Mouse (Mus musculus): ENCODE data around the gene Slc44a5. TPM values are rescaled to one million over a fixed set of nuclear protein-coding genes. Genes with fewer than 3 reads are reported as not detected.
A peak's percentile ranks its signal among the peaks of the same experiment; 100 is the strongest.

The Slc44a5 gene
- polyA plus RNA-seq, 1 experiment from 2014 or later: 9.3 TPM

- 30% methylated on average over 12 of the region's 12 CpGs for WGBS
- no peaks in the 10 kb centered on the region for H3K27me3 ChIP-seq (ENCODE audit: control insufficient read depth, insufficient read depth, low read depth, low read length)
- no peaks in the 10 kb centered on the region for H3K36me3 ChIP-seq (ENCODE audit: control insufficient read depth, insufficient read depth, low read length)
- H3K9me3 ChIP-seq (replicated peaks; ENCODE audit: control insufficient read depth, low read length, poor library complexity, severe bottlenecking): no peaks in the 10 kb centered on the region
- peak overlapping the region; percentile 51 for H3K4me3 ChIP-seq (ENCODE audit: low read depth, low read length)
- no peak for ATAC-seq
- no peak overlapping the region for H3K27ac ChIP-seq (ENCODE audit: low read length)
- H3K9ac ChIP-seq (ENCODE audit: low read depth, low read length): no peak overlapping the region
- H3K4me1 ChIP-seq (ENCODE audit: control insufficient read depth, insufficient read depth, low read length): peaks cover 5% of the 10 kb centered on the region; the same call in 1 of the 2 replicates
- H3K4me2 ChIP-seq (ENCODE audit: low read length): peak overlapping the region; percentile 83
These were observed 30.1 kb upstream of the Slc44a5 start for GRCm38 (mm10) chr3:153943003-153943640.

- H3K9ac ChIP-seq (ENCODE audit: low read depth, low read length): peak overlapping the region; percentile 67
- no peaks in the 10 kb centered on the region for H3K36me3 ChIP-seq (ENCODE audit: control insufficient read depth, insufficient read depth, low read length)
- peak; percentile 72 for ATAC-seq
- 0% methylated on average over 19 of the region's 19 CpGs for WGBS
- H3K27ac ChIP-seq (ENCODE audit: low read length): peak overlapping the region; percentile 77
- H3K9me3 ChIP-seq (replicated peaks; ENCODE audit: control insufficient read depth, low read length, poor library complexity, severe bottlenecking): no peaks in the 10 kb centered on the region
- H3K4me1 ChIP-seq (ENCODE audit: control insufficient read depth, insufficient read depth, low read length): peaks cover 5% of the 10 kb centered on the region; the same call in 1 of the 2 replicates
- peak overlapping the region; percentile 83 for H3K4me2 ChIP-seq (ENCODE audit: low read length)
- no peaks in the 10 kb centered on the region for H3K27me3 ChIP-seq (ENCODE audit: control insufficient read depth, insufficient read depth, low read depth, low read length)
- peak overlapping the region; percentile 51 for H3K4me3 ChIP-seq (ENCODE audit: low read depth, low read length)
These were observed 29.3 kb upstream of the Slc44a5 start for GRCm38 (mm10) chr3:153943901-153944334.

GRCm38 (mm10) chr3:153944335-153944990 is 28.8 kb upstream of the Slc44a5 start, which contains the start of gene Acadm:
Acadm (minus strand) TSS chr3:153944632.
- H3K9ac ChIP-seq (ENCODE audit: low read depth, low read length): peak within 1 kb of the TSS; percentile 67
- WGBS: under 1% methylated on average over 41 of the region's 41 CpGs

GRCm38 (mm10) chr3:153947271-153947670 is 26.0 kb upstream of the Slc44a5 start:
- no peak for ATAC-seq
- H3K9ac ChIP-seq (ENCODE audit: low read depth, low read length): no peak overlapping the region

More at GRCm38 (mm10) chr3:153944335-153944990, 28.8 kb upstream of the Slc44a5 start, which contains the start of gene Acadm:
- peak within 1 kb of the TSS; percentile 51 for H3K4me3 ChIP-seq (ENCODE audit: low read depth, low read length)
- no peaks in the 10 kb centered on the region for H3K36me3 ChIP-seq (ENCODE audit: control insufficient read depth, insufficient read depth, low read length)
- H3K4me1 ChIP-seq (ENCODE audit: control insufficient read depth, insufficient read depth, low read length): peaks cover 5% of the 10 kb centered on the region; the same call in 1 of the 2 replicates
- H3K27ac ChIP-seq (ENCODE audit: low read length): peak within 1 kb of the TSS; percentile 77
- H3K9me3 ChIP-seq (replicated peaks; ENCODE audit: control insufficient read depth, low read length, poor library complexity, severe bottlenecking): no peaks in the 10 kb centered on the region
- H3K27me3 ChIP-seq (ENCODE audit: control insufficient read depth, insufficient read depth, low read depth, low read length): no peaks in the 10 kb centered on the region
- H3K4me2 ChIP-seq (ENCODE audit: low read length): peak within 1 kb of the TSS; percentile 83
- ATAC-seq: peak; percentile 95

GRCm38 (mm10) chr3:153948176-153948575 is 25.1 kb upstream of the Slc44a5 start:
- no peak overlapping the region for H3K4me3 ChIP-seq (ENCODE audit: low read depth, low read length)
- no peak overlapping the region for H3K27ac ChIP-seq (ENCODE audit: low read length)
- no peaks in the 10 kb centered on the region for H3K9me3 ChIP-seq (replicated peaks; ENCODE audit: control insufficient read depth, low read length, poor library complexity, severe bottlenecking)
- no peak overlapping the region for H3K4me2 ChIP-seq (ENCODE audit: low read length)
- H3K36me3 ChIP-seq (ENCODE audit: control insufficient read depth, insufficient read depth, low read length): no peaks in the 10 kb centered on the region
- H3K27me3 ChIP-seq (ENCODE audit: control insufficient read depth, insufficient read depth, low read depth, low read length): no peaks in the 10 kb centered on the region
- 0 out of 2 replicates have a peak, but pooled peaks cover under 1% of the 10 kb centered on the region for H3K4me1 ChIP-seq (ENCODE audit: control insufficient read depth, insufficient read depth, low read length)
- ATAC-seq: no peak
- H3K9ac ChIP-seq (ENCODE audit: low read depth, low read length): no peak overlapping the region
- 78% methylated on average over 2 of the region's 2 CpGs for WGBS

More at GRCm38 (mm10) chr3:153947271-153947670, 26.0 kb upstream of the Slc44a5 start:
- Histone ChIP-seq H3K36me3 (ENCODE audit: control insufficient read depth, insufficient read depth, low read length) (no peaks in the 10 kb centered on the region), H3K4me1 (ENCODE audit: control insufficient read depth, insufficient read depth, low read length) (peaks cover 5% of the 10 kb centered on the region; the same call in 1 of the 2 replicates), H3K4me3 (ENCODE audit: low read depth, low read length) (no peak overlapping the region), H3K9me3 (replicated peaks; ENCODE audit: control insufficient read depth, low read length, poor library complexity, severe bottlenecking) (no peaks in the 10 kb centered on the region), H3K27ac (ENCODE audit: low read length) (no peak overlapping the region), H3K4me2 (ENCODE audit: low read length) (no peak overlapping the region), H3K27me3 (ENCODE audit: control insufficient read depth, insufficient read depth, low read depth, low read length) (no peaks in the 10 kb centered on the region)
- 70% methylated on average over 4 of the region's 4 CpGs for WGBS

- H3K4me1 ChIP-seq (ENCODE audit: control insufficient read depth, insufficient read depth, low read length): no peaks in the 10 kb centered on the region
- H3K9me3 ChIP-seq (replicated peaks; ENCODE audit: control insufficient read depth, low read length, poor library complexity, severe bottlenecking): no peaks in the 10 kb centered on the region
- H3K4me3 ChIP-seq (ENCODE audit: low read depth, low read length): no peak overlapping the region
- no peak for ATAC-seq
- H3K27ac ChIP-seq (ENCODE audit: low read length): no peak overlapping the region
- H3K36me3 ChIP-seq (ENCODE audit: control insufficient read depth, insufficient read depth, low read length): no peaks in the 10 kb centered on the region
- WGBS: 93% methylated on average over 5 of the region's 5 CpGs
- H3K9ac ChIP-seq (ENCODE audit: low read depth, low read length): no peak overlapping the region
- no peak overlapping the region for H3K4me2 ChIP-seq (ENCODE audit: low read length)
- H3K27me3 ChIP-seq (ENCODE audit: control insufficient read depth, insufficient read depth, low read depth, low read length): no peaks in the 10 kb centered on the region
These were observed 15.3 kb upstream of the Slc44a5 start for GRCm38 (mm10) chr3:153957916-153958315.

- no peaks in the 10 kb centered on the region for H3K4me1 ChIP-seq (ENCODE audit: control insufficient read depth, insufficient read depth, low read length)
- no peak overlapping the region for H3K27ac ChIP-seq (ENCODE audit: low read length)
- H3K36me3 ChIP-seq (ENCODE audit: control insufficient read depth, insufficient read depth, low read length): no peaks in the 10 kb centered on the region
- H3K27me3 ChIP-seq (ENCODE audit: control insufficient read depth, insufficient read depth, low read depth, low read length): no peaks in the 10 kb centered on the region
- WGBS: 100% methylated on average over 1 of the region's 1 CpGs
- peak; percentile 73 for ATAC-seq
- no peak overlapping the region for H3K4me2 ChIP-seq (ENCODE audit: low read length)
- no peak overlapping the region for H3K9ac ChIP-seq (ENCODE audit: low read depth, low read length)
- no peak overlapping the region for H3K4me3 ChIP-seq (ENCODE audit: low read depth, low read length)
- no peaks in the 10 kb centered on the region for H3K9me3 ChIP-seq (replicated peaks; ENCODE audit: control insufficient read depth, low read length, poor library complexity, severe bottlenecking)
These were observed 14.1 kb upstream of the Slc44a5 start for GRCm38 (mm10) chr3:153959035-153959730.

GRCm38 (mm10) chr3:153959731-153960207 is 13.5 kb upstream of the Slc44a5 start:
- Histone ChIP-seq H3K4me1 (ENCODE audit: control insufficient read depth, insufficient read depth, low read length) (no peaks in the 10 kb centered on the region), H3K9ac (ENCODE audit: low read depth, low read length) (no peak overlapping the region), H3K9me3 (replicated peaks; ENCODE audit: control insufficient read depth, low read length, poor library complexity, severe bottlenecking) (no peaks in the 10 kb centered on the region), H3K4me2 (ENCODE audit: low read length) (no peak overlapping the region), H3K4me3 (ENCODE audit: low read depth, low read length) (no peak overlapping the region), H3K27me3 (ENCODE audit: control insufficient read depth, insufficient read depth, low read depth, low read length) (no peaks in the 10 kb centered on the region), H3K36me3 (ENCODE audit: control insufficient read depth, insufficient read depth, low read length) (no peaks in the 10 kb centered on the region), H3K27ac (ENCODE audit: low read length) (no peak overlapping the region)
- peak; percentile 57; the same call in 1 of the 2 replicates for ATAC-seq
- WGBS: 81% methylated on average over 9 of the region's 9 CpGs
